Mouse (Mus musculus) CH12.LX (cell line): ENCODE results near the gene Dpy19l2. TPM values are rescaled to one million over a fixed set of nuclear protein-coding genes. Genes with fewer than 3 reads are reported as not detected.

Experiments used
- DNase-seq: peaks from one replicate; pipeline ENCODE4 v3.0.0-alpha.2; 2013; ENCODE audit errors: extremely low read depth
- H3K27ac ChIP-seq: 2 replicates; pipeline ENCODE4 v1.5.1; 2012; ENCODE audit warnings: low read depth, mild to moderate bottlenecking, control low read depth, moderate library complexity; ENCODE audit not compliant: insufficient read depth
- H3K27me3 ChIP-seq: replicated peaks from 2 replicates; pipeline ENCODE3; 2012; ENCODE audit warnings: inconsistent platforms
- H3K36me3 ChIP-seq, 2 experiments: replicated peaks in 1 of 2; 2 replicates each; pipeline versions ENCODE3 to v1.6.1; 2012; ENCODE audit warnings: inconsistent platforms in 1 of 2, low read length in 1 of 2, mild to moderate bottlenecking in 1 of 2, mixed read lengths in 1 of 2, moderate library complexity in 1 of 2; ENCODE audit not compliant: control insufficient read depth in 1 of 2, insufficient read depth in 1 of 2
- H3K4me1 ChIP-seq, 2 experiments: 2 replicates each; pipeline ENCODE4 v1.6.1; 2012; ENCODE audit warnings: inconsistent platforms in 1 of 2, moderate library complexity in 1 of 2; ENCODE audit not compliant: insufficient read depth in 2 of 2, control insufficient read depth in 1 of 2
- H3K4me2 ChIP-seq: 2 replicates; pipeline ENCODE4 v1.6.1; 2012; ENCODE audit warnings: low read depth, mild to moderate bottlenecking, control low read depth; ENCODE audit not compliant: poor library complexity, insufficient read depth, severe bottlenecking
- H3K4me3 ChIP-seq, 3 experiments: fragments of 150-350 bp in 1 of 3; sonication (generic) in 1 of 3; replicated peaks in 1 of 3; 2 replicates each; pipeline versions ENCODE3 to v1.5.1; 2011 to 2012; ENCODE audit warnings: low read depth in 2 of 3, low read length in 2 of 3, mild to moderate bottlenecking in 2 of 3, moderate library complexity in 2 of 3, control low read depth in 1 of 3, improper control_type of control experiment in 1 of 3, inconsistent platforms in 1 of 3, mixed read lengths in 1 of 3; ENCODE audit not compliant: poor library complexity in 1 of 3
- H3K79me2 ChIP-seq: replicated peaks from 2 replicates; pipeline ENCODE4 v1.6.1; 2012; ENCODE audit warnings: mild to moderate bottlenecking, moderate library complexity; ENCODE audit not compliant: control insufficient read depth, poor library complexity, insufficient read depth, severe bottlenecking; ENCODE audit errors: extremely low read depth
- H3K9ac ChIP-seq: 2 replicates; pipeline ENCODE4 v1.6.1; 2012; ENCODE audit warnings: low read depth, mild to moderate bottlenecking, control low read depth, moderate library complexity; ENCODE audit not compliant: insufficient read depth
- H3K9me3 ChIP-seq: replicated peaks from 2 replicates; pipeline ENCODE3; 2012; ENCODE audit warnings: low read length, inconsistent platforms, mixed read lengths
- BHLHE40 ChIP-seq: IDR thresholded peaks from 2 replicates; pipeline ENCODE4 v1.6.1; 2011; ENCODE audit warnings: mild to moderate bottlenecking, low read depth, low read length, improper control_type of control experiment
- CHD1 ChIP-seq: IDR thresholded peaks from 2 replicates; pipeline ENCODE4 v1.6.1; 2012; ENCODE audit warnings: low read depth, low read length, improper control_type of control experiment, inconsistent platforms
- CHD2 ChIP-seq: IDR thresholded peaks from 2 replicates; pipeline ENCODE4 v1.6.1; 2011; ENCODE audit warnings: low read length, improper control_type of control experiment
- CTCF ChIP-seq, 2 experiments: IDR thresholded peaks in 1 of 2; conservative IDR thresholded peaks in 1 of 2; 2 replicates each; pipeline ENCODE4 v1.5.1; 2011 to 2012; ENCODE audit warnings: low read depth in 2 of 2, low read length in 2 of 2, improper control_type of control experiment in 1 of 2, inconsistent platforms in 1 of 2, mild to moderate bottlenecking in 1 of 2, moderate library complexity in 1 of 2
- E2F4 ChIP-seq: IDR thresholded peaks from 2 replicates; pipeline ENCODE4 v1.6.1; 2011; ENCODE audit warnings: low read depth, low read length, improper control_type of control experiment; ENCODE audit not compliant: insufficient replicate concordance
- ELF1 ChIP-seq: IDR thresholded peaks from 2 replicates; pipeline ENCODE4 v1.6.1; 2014; ENCODE audit warnings: low read depth, mild to moderate bottlenecking, inconsistent platforms, low read length, improper control_type of control experiment
- EP300 ChIP-seq: IDR thresholded peaks from 2 replicates; pipeline ENCODE4 v1.6.1; 2011; ENCODE audit warnings: low read length, improper control_type of control experiment
- ETS1 ChIP-seq: conservative IDR thresholded peaks from 2 replicates; pipeline ENCODE4 v1.6.1; 2012; ENCODE audit warnings: low read depth, mild to moderate bottlenecking, inconsistent platforms, low read length, improper control_type of control experiment, moderate library complexity
- HCFC1 ChIP-seq: IDR thresholded peaks from 2 replicates; pipeline ENCODE4 v1.6.1; 2012; ENCODE audit warnings: low read depth, mild to moderate bottlenecking, inconsistent platforms, low read length, improper control_type of control experiment
- IRF4 ChIP-seq: IDR thresholded peaks from 2 replicates; pipeline ENCODE4 v1.6.1; 2014; ENCODE audit warnings: low read depth, mild to moderate bottlenecking, inconsistent platforms, low read length, improper control_type of control experiment
- JUN ChIP-seq: IDR thresholded peaks from 2 replicates; pipeline ENCODE4 v1.6.1; 2011; ENCODE audit warnings: low read depth, mild to moderate bottlenecking, low read length, improper control_type of control experiment, moderate library complexity; ENCODE audit not compliant: insufficient read depth
- JUND ChIP-seq: conservative IDR thresholded peaks from 2 replicates; pipeline ENCODE4 v1.6.1; 2011; ENCODE audit warnings: low read depth, low read length, improper control_type of control experiment
- MAFK ChIP-seq: IDR thresholded peaks from 2 replicates; pipeline ENCODE4 v1.6.1; 2011; ENCODE audit warnings: low read length, improper control_type of control experiment; ENCODE audit not compliant: insufficient replicate concordance
- MAX ChIP-seq: IDR thresholded peaks from 2 replicates; pipeline ENCODE4 v1.6.1; 2011; ENCODE audit warnings: low read length, improper control_type of control experiment
- MAZ ChIP-seq: IDR thresholded peaks from 2 replicates; pipeline ENCODE4 v1.6.1; 2012; ENCODE audit warnings: low read depth, mild to moderate bottlenecking, inconsistent platforms, low read length, improper control_type of control experiment, moderate library complexity
- MXI1 ChIP-seq: IDR thresholded peaks from 2 replicates; pipeline ENCODE4 v1.6.1; 2011; ENCODE audit warnings: mild to moderate bottlenecking, low read depth, low read length, improper control_type of control experiment
- NRF1 ChIP-seq: IDR thresholded peaks from 2 replicates; pipeline ENCODE4 v1.6.1; 2014; ENCODE audit warnings: low read depth, mild to moderate bottlenecking, inconsistent platforms, low read length, improper control_type of control experiment, moderate library complexity
- PAX5 ChIP-seq: IDR thresholded peaks from 2 replicates; pipeline ENCODE4 v1.6.1; 2012; ENCODE audit warnings: low read length, inconsistent platforms, mixed read lengths
- POLR2A ChIP-seq: IDR thresholded peaks from 2 replicates; pipeline ENCODE4 v1.6.1; 2011; ENCODE audit warnings: low read depth, mild to moderate bottlenecking, improper control_type of control experiment, low read length
- RAD21 ChIP-seq: IDR thresholded peaks from 2 replicates; pipeline ENCODE4 v1.6.1; 2011; ENCODE audit warnings: low read depth, mild to moderate bottlenecking, low read length, improper control_type of control experiment, moderate library complexity
- RCOR1 ChIP-seq: conservative IDR thresholded peaks from 2 replicates; pipeline ENCODE4 v1.6.1; 2012; ENCODE audit warnings: low read depth, mild to moderate bottlenecking, inconsistent platforms, low read length, improper control_type of control experiment
- SMC3 ChIP-seq: IDR thresholded peaks from 2 replicates; pipeline ENCODE4 v1.6.1; 2011; ENCODE audit warnings: low read depth, low read length, improper control_type of control experiment
- TBP ChIP-seq: conservative IDR thresholded peaks from 2 replicates; pipeline ENCODE4 v1.6.1; 2011; ENCODE audit warnings: low read depth, low read length, improper control_type of control experiment
- TCF12 ChIP-seq: IDR thresholded peaks from 2 replicates; pipeline ENCODE4 v1.6.1; 2014; ENCODE audit warnings: low read depth, mild to moderate bottlenecking, inconsistent platforms, low read length, improper control_type of control experiment
- ZC3H11A ChIP-seq: IDR thresholded peaks from 2 replicates; pipeline ENCODE4 v1.6.1; 2012; ENCODE audit warnings: low read depth, mild to moderate bottlenecking, inconsistent platforms, low read length, improper control_type of control experiment
- ZMIZ1 ChIP-seq: IDR thresholded peaks from 2 replicates; pipeline ENCODE4 v1.6.1; 2012; ENCODE audit warnings: low read depth, mild to moderate bottlenecking, inconsistent platforms, low read length, improper control_type of control experiment
- dilution Hi-C: fragments of 300-500 bp; cut with MboI; formaldehyde crosslinking; loops from 2 replicates; pipeline ENCODE4 v1.14.3; 2020; ENCODE audit warnings: low sequenced_read_pairs; ENCODE audit not compliant: extremely low pct_unique_long_range_greater_than_20kb, extremely low pct_ligation_motif_present
- in situ Hi-C: fragments of 300-500 bp; cut with MboI; formaldehyde crosslinking; loops from 3 replicates; pipeline ENCODE4 v1.14.3; 2019; ENCODE audit warnings: low sequenced_read_pairs, low pct_ligation_motif_present, low pct_unique_long_range_greater_than_20kb, mixed read lengths
- polyA plus RNA-seq: library from polyadenylated mRNA; unstranded; fragments of >175 nt; gene quantifications from 2 replicates; pipeline ENCODE4 v1.2.1, GENCODE M21; 2012; ENCODE audit warnings: low read depth; ENCODE audit not compliant: insufficient read length
- total RNA-seq, 2 experiments: library from RNA; depleted of rRNA; stranded (reverse); fragments of 300-350 nt in 1 of 2; fragments of >200 nt in 1 of 2; gene quantifications; 2 replicates each; pipeline ENCODE4 v1.2.3; 2012 to 2014

Dpy19l2 gene
- total and polyA plus RNA-seq, 3 experiments, result not detected

GRCm38 (mm10) chr9:24516575-24517139 is 179.4 kb downstream of the Dpy19l2 start:
- no peak overlapping the region for H3K4me3 ChIP-seq
- no peaks in the 10 kb centered on the region for H3K9me3 ChIP-seq
- no peaks in the 10 kb centered on the region for H3K79me2 ChIP-seq
- dilution Hi-C loops (no loop called here), in situ Hi-C loops (no loop called here)
- no peak for TF ChIP-seq MAX
- no peak for TF ChIP-seq ELF1
- no peak for TF ChIP-seq CHD1
- TF ChIP-seq SMC3, result peak; percentile 94
- no peak for TF ChIP-seq RCOR1
- TF ChIP-seq CHD2, result no peak
- peak; percentile 93 for TF ChIP-seq RAD21
- no peak for TF ChIP-seq NRF1
- no peak for TF ChIP-seq MAZ
- TF ChIP-seq ZMIZ1, result no peak
- no peak for TF ChIP-seq IRF4
- no peak for TF ChIP-seq POLR2A
- TF ChIP-seq E2F4, result no peak
- peak; percentile 56 to 91 for TF ChIP-seq CTCF (conservative IDR thresholded peaks at IDR 0.05 in 1 of 2, IDR thresholded peaks at IDR 0.05 in 1 of 2; ENCODE audit: low read depth in 2 of 2, low read length in 2 of 2)
- peak; percentile 62; the same call in 1 of the 2 replicates for TF ChIP-seq ZC3H11A
- no peak for TF ChIP-seq ETS1
- no peak for TF ChIP-seq TCF12
- TF ChIP-seq PAX5, result no peak
- H3K27me3 ChIP-seq, result no peaks in the 10 kb centered on the region
- peaks cover 13 to 22% of the 10 kb centered on the region in 2 experiments for H3K4me1 ChIP-seq
- H3K27ac ChIP-seq, result no peak overlapping the region
- no peaks in the 10 kb centered on the region for H3K36me3 ChIP-seq
- no peak overlapping the region for H3K4me2 ChIP-seq
- DNase-seq, result peak; percentile 63
- no peak overlapping the region for H3K9ac ChIP-seq

- H3K79me2 ChIP-seq, result no peaks in the 10 kb centered on the region; the same call in 1 of the 2 replicates
- H3K27ac ChIP-seq, result no peak overlapping the region
- no peak overlapping the region for H3K9ac ChIP-seq
- no peak overlapping the region for H3K4me3 ChIP-seq
- H3K4me2 ChIP-seq, result no peak overlapping the region
- TF ChIP-seq MXI1, result no peak
- TF ChIP-seq JUND, result no peak
- no peak for TF ChIP-seq ETS1
- TF ChIP-seq JUN, result no peak
- no peak for TF ChIP-seq HCFC1
- no peak for TF ChIP-seq ELF1
- TF ChIP-seq CTCF (conservative IDR thresholded peaks at IDR 0.05 in 1 of 2, IDR thresholded peaks at IDR 0.05 in 1 of 2; ENCODE audit: low read depth in 2 of 2, low read length in 2 of 2), result no peak
- TF ChIP-seq SMC3, result no peak
- no peak for TF ChIP-seq BHLHE40
- no peak for TF ChIP-seq MAFK
- no peak for TF ChIP-seq EP300
- no peak for TF ChIP-seq POLR2A
- no peak for TF ChIP-seq TBP
- dilution Hi-C loops (no loop called here), in situ Hi-C loops (loop anchor here (5.0 kb wide), 1 partner anchor 397 kb away; no protein-coding TSS in a partner anchor)
- peaks cover 13 to 30% of the 10 kb centered on the region in 2 experiments for H3K4me1 ChIP-seq
- H3K9me3 ChIP-seq, result no peaks in the 10 kb centered on the region
- H3K27me3 ChIP-seq, result no peaks in the 10 kb centered on the region
- no peaks in the 10 kb centered on the region for H3K36me3 ChIP-seq
- no peak for DNase-seq
These were observed 182.0 kb downstream of the Dpy19l2 start for GRCm38 (mm10) chr9:24514078-24514469.
